Mouse (Mus musculus) neural tube, embryonic 11.5 days (tissue): ENCODE measurements at regions not wholly inside any gene's neighbourhood (a gene's known extent, or its start where the extent isn't known, plus 50 kb on each side); places are given as distances from the start of the nearest gene placed in this dataset.
A peak's percentile ranks its signal among the peaks of the same experiment; 100 is the strongest.

Experiments used
- ATAC-seq: fragments of 200-750 bp; cut with Nextera tagmentation; 2 replicates; pipeline ENCODE4 v1.8.0; 2017; ENCODE audit warnings: moderate number of reproducible peaks, mild to moderate bottlenecking, moderate TSS enrichment, moderate library complexity; ENCODE audit not compliant: insufficient read depth, low FRiP score, low TSS enrichment
- DNase-seq: peaks from one replicate; pipeline ENCODE4 v3.0.0-alpha.2; 2015; ENCODE audit warnings: low spot score
- H3K27ac ChIP-seq: fragments of 300-500 bp; sonication (generic); 2 replicates; pipeline ENCODE4 v1.5.1; 2014; ENCODE audit warnings: low read depth, mild to moderate bottlenecking, low read length
- H3K27me3 ChIP-seq: fragments of 300-500 bp; sonication (generic); 2 replicates; pipeline ENCODE4 v1.6.1; 2014; ENCODE audit warnings: mild to moderate bottlenecking, low read length, mixed read lengths; ENCODE audit not compliant: control insufficient read depth, insufficient read depth
- H3K36me3 ChIP-seq: fragments of 300-500 bp; sonication (generic); 2 replicates; pipeline ENCODE4 v1.6.1; 2014; ENCODE audit warnings: mild to moderate bottlenecking, low read length, moderate library complexity, mixed read lengths; ENCODE audit not compliant: control insufficient read depth, insufficient read depth
- H3K4me1 ChIP-seq: fragments of 300-500 bp; sonication (generic); 2 replicates; pipeline ENCODE4 v1.6.1; 2014; ENCODE audit warnings: low read length, mixed read lengths; ENCODE audit not compliant: control insufficient read depth, insufficient read depth
- H3K4me2 ChIP-seq: fragments of 300-500 bp; sonication (generic); 2 replicates; pipeline ENCODE4 v1.6.1; 2014; ENCODE audit warnings: low read depth, mild to moderate bottlenecking, moderate library complexity
- H3K4me3 ChIP-seq: fragments of 300-500 bp; sonication (generic); 2 replicates; pipeline ENCODE4 v1.5.1; 2014; ENCODE audit warnings: low read depth, low read length
- H3K9ac ChIP-seq: fragments of 300-500 bp; sonication (generic); 2 replicates; pipeline ENCODE4 v1.6.1; 2014; ENCODE audit warnings: mild to moderate bottlenecking, low read length
- H3K9me3 ChIP-seq: fragments of 300-500 bp; sonication (generic); 2 replicates; pipeline ENCODE4 v1.6.1; 2016; ENCODE audit warnings: low read length; ENCODE audit not compliant: control insufficient read depth
- WGBS: fragments of 180-500 bp; shearing (Covaris S2); extraction: QIAGEN DNeasy Blood & Tissue Kit; methylation state at CpG from one replicate; pipeline ENCODE4 v1.1.7; 2014; 5-methylcytosine and 5-hydroxymethylcytosine counted together

DNA sequence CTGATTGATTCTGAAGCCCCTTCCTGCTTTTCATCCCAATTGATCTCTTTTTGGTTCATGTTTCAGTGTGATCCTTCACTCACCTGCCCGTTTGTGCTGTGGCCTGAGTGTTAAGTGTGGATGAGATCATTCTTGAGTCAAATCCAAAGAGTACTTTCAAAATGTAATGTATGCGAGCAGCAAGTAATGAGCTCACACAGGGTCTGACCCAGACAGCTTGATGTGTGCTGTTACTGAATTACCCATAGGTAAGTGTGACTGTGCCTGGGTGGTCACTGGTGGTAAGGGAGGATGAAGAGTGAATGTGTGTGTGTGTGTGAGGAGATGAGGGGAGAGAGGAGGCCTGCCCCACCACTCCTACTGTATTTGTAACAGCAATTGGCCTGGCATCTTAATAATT is 151.4 kb downstream of the Twistnb start:
- ATAC-seq: no peak

DNA sequence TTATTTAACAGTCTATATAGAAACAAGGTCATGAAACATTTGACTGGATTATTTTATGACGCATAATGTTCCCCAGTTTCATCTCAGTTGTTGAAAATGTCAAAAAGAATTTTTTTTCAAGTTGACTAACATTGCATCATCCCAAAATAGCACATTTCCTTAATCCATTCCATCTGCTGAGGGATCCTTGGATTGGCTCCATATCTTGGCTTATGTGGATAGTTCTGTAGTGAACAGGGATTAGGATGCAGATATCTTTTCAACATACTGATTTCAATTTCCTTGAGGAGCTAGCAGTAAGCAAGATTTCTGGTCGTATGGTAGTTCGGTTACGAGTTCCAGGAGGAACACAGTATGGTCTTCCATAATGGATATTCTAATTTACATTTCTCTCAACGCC is 161.6 kb downstream of the Twistnb start:
- no peaks in the 10 kb centered on the region for H3K36me3 ChIP-seq

More for the DNA sequence above, 151.4 kb downstream of the Twistnb start:
- Histone ChIP-seq H3K4me1 (no peaks in the 10 kb centered on the region), H3K27me3 (no peaks in the 10 kb centered on the region), H3K4me2 (no peak overlapping the region), H3K36me3 (no peaks in the 10 kb centered on the region), H3K27ac (no peak overlapping the region), H3K9me3 (no peaks in the 10 kb centered on the region), H3K4me3 (no peak overlapping the region), H3K9ac (no peak overlapping the region)
- 79% methylated on average over 2 of the region's 2 CpGs for WGBS
- DNase-seq: no peak

DNA sequence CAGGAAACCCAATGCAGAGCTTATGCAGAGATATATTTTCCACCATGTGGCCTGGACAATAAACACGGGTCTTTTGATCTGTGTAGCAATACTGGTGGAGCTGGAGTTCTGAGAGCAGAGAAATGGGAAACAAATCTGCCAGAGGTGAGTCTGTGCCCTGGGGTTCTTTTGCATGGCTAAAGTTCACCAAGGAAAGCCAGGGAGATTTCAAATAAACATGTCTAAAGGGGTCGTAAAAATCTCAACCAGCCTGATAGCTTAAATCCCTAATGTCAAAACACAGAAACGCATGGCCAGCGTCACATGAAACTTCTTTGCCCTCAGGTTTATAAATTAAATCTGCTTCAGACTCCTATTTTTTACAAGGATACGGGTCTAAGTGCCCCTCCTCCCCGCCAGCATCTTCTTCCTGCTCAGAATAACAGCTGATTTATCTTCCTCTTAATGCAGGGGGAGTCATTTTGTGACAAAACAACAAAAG is 163.0 kb downstream of the Twistnb start:
- Histone ChIP-seq H3K27me3 (no peaks in the 10 kb centered on the region), H3K4me3 (no peak overlapping the region), H3K4me2 (no peak overlapping the region), H3K36me3 (no peaks in the 10 kb centered on the region), H3K27ac (0 out of 2 replicates have a peak overlapping the region, but pooled peaks have one; percentile 0), H3K9me3 (no peaks in the 10 kb centered on the region), H3K4me1 (no peaks in the 10 kb centered on the region), H3K9ac (no peak overlapping the region)
- no peak for DNase-seq
- ATAC-seq: no peak
- 32% methylated on average over 6 of the region's 6 CpGs for WGBS

More for the DNA sequence above, 161.6 kb downstream of the Twistnb start:
- H3K4me3 ChIP-seq: no peak overlapping the region
- no peak overlapping the region for H3K27ac ChIP-seq
- H3K4me1 ChIP-seq: no peaks in the 10 kb centered on the region
- no peaks in the 10 kb centered on the region for H3K27me3 ChIP-seq
- DNase-seq: no peak
- ATAC-seq: no peak
- H3K9ac ChIP-seq: no peak overlapping the region
- H3K9me3 ChIP-seq: no peaks in the 10 kb centered on the region
- WGBS: 83% methylated on average over 5 of the region's 5 CpGs
- H3K4me2 ChIP-seq: no peak overlapping the region

DNA sequence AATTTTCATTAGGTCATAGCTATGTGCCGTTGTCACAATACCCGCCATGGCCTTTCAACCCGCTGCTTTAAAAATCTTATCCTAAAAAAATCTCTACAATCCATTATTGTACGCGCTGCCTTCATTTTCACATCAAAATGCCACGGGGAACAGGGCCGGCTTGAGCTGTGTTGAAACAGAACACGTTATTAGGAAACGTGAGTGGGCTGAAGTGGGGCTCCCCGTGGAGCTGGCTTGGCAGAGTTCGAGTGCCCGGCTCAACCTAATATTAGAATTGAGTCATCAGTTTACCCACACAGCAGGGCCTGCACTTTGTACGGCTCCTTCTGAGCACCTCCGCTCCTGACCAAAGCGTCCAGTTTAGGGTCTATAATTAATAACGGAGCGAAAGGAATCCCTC is 163.5 kb downstream of the Twistnb start:
- ATAC-seq (no peak), DNase-seq (peak; percentile 26)
- Histone ChIP-seq H3K27me3 (no peaks in the 10 kb centered on the region), H3K27ac (0 out of 2 replicates have a peak overlapping the region, but pooled peaks have one; percentile 0), H3K9ac (no peak overlapping the region), H3K9me3 (no peaks in the 10 kb centered on the region), H3K36me3 (no peaks in the 10 kb centered on the region), H3K4me2 (no peak overlapping the region), H3K4me3 (no peak overlapping the region), H3K4me1 (no peaks in the 10 kb centered on the region)
- WGBS: 55% methylated on average over 17 of the region's 17 CpGs

DNA sequence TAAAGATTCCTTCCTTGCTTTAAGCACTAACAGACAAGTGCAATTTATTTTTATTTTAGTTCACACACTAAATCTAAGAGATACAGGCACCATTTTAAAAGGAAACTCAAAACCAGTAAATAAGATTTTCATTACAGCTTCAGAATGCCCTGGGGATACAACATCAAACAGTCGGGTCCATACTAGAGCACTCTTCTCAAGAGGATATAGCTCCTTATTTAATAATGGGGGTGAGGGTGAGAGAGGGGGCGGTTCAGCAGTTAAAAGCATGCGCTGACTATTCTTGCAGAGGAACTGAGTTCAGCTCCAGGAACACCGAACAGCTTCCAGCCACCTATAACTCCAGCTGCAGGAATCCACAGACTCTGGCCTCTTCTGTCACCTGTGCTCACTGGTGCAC is 164.2 kb downstream of the Twistnb start:
- Histone ChIP-seq H3K27me3 (no peaks in the 10 kb centered on the region), H3K4me3 (no peak overlapping the region), H3K27ac (no peak overlapping the region), H3K9ac (no peak overlapping the region), H3K4me2 (no peak overlapping the region), H3K9me3 (no peaks in the 10 kb centered on the region), H3K4me1 (no peaks in the 10 kb centered on the region), H3K36me3 (no peaks in the 10 kb centered on the region)
- ATAC-seq (no peak), DNase-seq (no peak)
- WGBS: 66% methylated on average over 4 of the region's 4 CpGs

DNA sequence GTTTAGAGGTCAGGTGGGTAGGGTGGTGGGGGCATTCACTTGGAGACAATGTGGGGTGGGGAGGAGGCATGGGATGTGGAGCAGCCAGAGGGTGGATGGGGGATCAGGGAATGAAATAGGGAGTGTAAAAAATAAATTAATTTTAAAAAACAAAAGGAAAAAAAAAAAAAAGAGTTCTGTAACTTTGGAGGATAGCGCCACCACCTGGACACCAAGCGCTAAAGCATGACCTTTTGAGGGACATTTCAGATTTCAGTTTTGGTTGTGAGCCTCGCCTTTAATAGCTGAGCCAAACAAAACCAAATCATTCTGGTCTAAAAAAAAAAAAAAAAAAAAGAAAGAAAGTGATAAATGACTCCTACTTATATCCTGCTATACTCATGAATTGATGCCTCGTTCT is 176.0 kb downstream of the Twistnb start:
- H3K9ac ChIP-seq: no peak overlapping the region

DNA sequence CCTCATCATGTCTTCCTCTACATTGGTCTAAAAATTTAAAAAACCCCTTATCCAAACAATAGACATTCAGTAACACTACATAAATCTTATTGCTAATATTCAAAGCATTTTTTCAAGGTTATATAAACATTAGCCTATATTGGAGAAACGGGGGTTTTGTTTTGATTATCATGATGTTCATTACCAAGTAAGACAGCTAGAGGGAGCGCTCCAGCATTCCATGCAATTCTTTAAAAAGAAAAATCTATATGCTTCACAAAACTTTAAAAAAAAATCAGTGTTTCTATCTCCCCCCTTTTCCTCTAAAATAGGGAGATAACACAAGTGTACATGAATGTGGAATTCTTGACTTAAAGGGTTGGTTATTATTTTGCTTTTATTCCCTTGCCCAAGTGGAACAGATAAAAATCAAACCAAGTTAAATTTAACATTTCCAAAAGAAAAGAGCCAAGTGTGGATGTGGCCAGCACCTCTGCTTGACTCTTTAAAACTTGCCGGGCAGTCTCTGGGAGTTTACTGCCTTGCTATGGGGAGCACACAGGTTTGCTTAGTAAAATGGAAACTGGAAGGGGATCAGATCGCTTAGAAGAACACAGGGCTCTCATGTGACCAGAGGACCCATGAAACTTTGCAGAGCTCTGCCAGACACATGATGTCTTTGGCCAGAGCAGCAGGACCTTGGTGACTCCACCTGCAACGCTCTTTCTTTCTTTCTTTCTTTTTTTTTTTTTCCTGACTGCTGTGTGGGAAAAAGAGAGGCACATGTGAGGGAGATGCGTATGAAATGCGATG is 178.6 kb downstream of the Twistnb start:
- Histone ChIP-seq H3K4me1 (no peaks in the 10 kb centered on the region), H3K27ac (no peak overlapping the region), H3K4me3 (no peak overlapping the region), H3K9ac (no peak overlapping the region), H3K36me3 (no peaks in the 10 kb centered on the region), H3K9me3 (no peaks in the 10 kb centered on the region), H3K4me2 (no peak overlapping the region), H3K27me3 (no peaks in the 10 kb centered on the region)
- ATAC-seq (no peak), DNase-seq (no peak)
- 69% methylated on average over 7 of the region's 7 CpGs for WGBS

More for the DNA sequence above, 176.0 kb downstream of the Twistnb start:
- no peaks in the 10 kb centered on the region for H3K36me3 ChIP-seq
- no peak overlapping the region for H3K27ac ChIP-seq
- 65% methylated on average over 4 of the region's 4 CpGs for WGBS
- no peak overlapping the region for H3K4me3 ChIP-seq
- ATAC-seq (no peak), DNase-seq (no peak)
- no peaks in the 10 kb centered on the region for H3K4me1 ChIP-seq
- no peaks in the 10 kb centered on the region for H3K27me3 ChIP-seq
- H3K4me2 ChIP-seq: no peak overlapping the region
- no peaks in the 10 kb centered on the region for H3K9me3 ChIP-seq

DNA sequence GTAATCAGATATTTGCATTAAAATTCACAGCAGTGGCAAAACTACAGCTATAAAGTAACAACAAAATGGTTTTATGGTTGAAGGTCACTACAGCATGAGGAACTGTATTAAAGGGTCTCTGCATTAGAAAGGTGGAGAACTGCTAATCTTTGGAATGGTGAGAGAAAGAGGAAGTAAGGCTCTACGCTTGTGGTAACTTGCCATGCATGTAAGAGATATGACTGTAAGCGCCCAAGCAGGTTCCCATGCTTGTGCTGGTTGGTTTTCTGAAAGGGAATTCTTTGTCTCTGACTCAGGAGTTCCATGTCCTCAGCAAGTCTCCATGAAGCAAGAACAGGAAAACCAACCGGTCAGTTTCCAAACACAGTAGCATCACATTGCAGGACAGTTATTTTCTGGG is 182.9 kb downstream of the Twistnb start:
- Histone ChIP-seq H3K4me2 (no peak overlapping the region), H3K4me3 (no peak overlapping the region), H3K9ac (no peak overlapping the region), H3K27me3 (no peaks in the 10 kb centered on the region), H3K27ac (no peak overlapping the region), H3K9me3 (no peaks in the 10 kb centered on the region), H3K4me1 (no peaks in the 10 kb centered on the region), H3K36me3 (no peaks in the 10 kb centered on the region)
- DNase-seq: no peak
- WGBS: 73% methylated on average over 3 of the region's 3 CpGs
- no peak for ATAC-seq

DNA sequence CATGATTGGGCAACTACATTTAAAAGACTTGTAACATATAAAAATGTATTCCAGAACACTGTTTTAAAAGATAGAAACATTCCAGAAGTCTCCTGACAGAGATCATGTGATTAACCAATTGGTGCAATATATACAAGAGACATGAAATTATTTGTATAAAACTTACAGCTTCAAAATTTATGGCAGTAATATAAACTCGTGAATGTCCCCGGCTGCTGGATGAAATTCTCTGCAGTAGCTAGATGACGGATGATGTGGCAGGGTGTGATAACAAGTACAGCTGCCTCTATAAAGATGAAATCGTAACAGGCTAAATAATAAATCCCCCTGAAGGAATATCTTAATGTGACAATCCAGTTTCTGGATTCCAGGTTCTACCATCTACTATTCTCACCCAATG is 191.0 kb downstream of the Twistnb start:
- H3K27ac ChIP-seq: no peak overlapping the region
- WGBS: 78% methylated on average over 4 of the region's 4 CpGs
- DNase-seq: no peak
- no peaks in the 10 kb centered on the region for H3K27me3 ChIP-seq
- no peaks in the 10 kb centered on the region for H3K36me3 ChIP-seq
- no peaks in the 10 kb centered on the region for H3K4me1 ChIP-seq
- no peak for ATAC-seq
- no peaks in the 10 kb centered on the region for H3K9me3 ChIP-seq
- no peak overlapping the region for H3K4me3 ChIP-seq
- H3K9ac ChIP-seq: no peak overlapping the region
- no peak overlapping the region for H3K4me2 ChIP-seq
